In genomic region chr7:59322759-59323158, GRCm38 (mm10) we compare ENCODE assay signal across 25 mouse cellular contexts.
A peak's percentile ranks its signal among the peaks of the same experiment; 100 is the strongest.
DNase-seq lines count a peak whose midpoint lies in the region; ATAC-seq and TF ChIP-seq lines count a peak whose summit lies in the region.
"Had no signal": no experiment of that assay in that cellular context is flagged by ENCODE, and none has a peak within 500 bp of the region (broad histone marks: within the 10 kb centered on the region; RNA-seq: fewer than 3 reads in every experiment).

No protein-coding gene starts in this region.

- intact Hi-C loops in gastrocnemius, postnatal 14 days (cut with DNase I; ENCODE audit: low total_unique reads): no loop called here
- intact Hi-C loops in gastrocnemius, adult 2 months (cut with DNase I): no loop called here

- no peak overlapping the region for H3K4me3 ChIP-seq in G1E (ENCODE audit: low read depth, low read length)
- H3K4me3 ChIP-seq in gastrocnemius, adult 2 months: no peak overlapping the region
- H3K4me3 ChIP-seq: embryonic facial prominence, embryonic 10.5 days; embryonic facial prominence, embryonic 13.5 days; erythroblast, embryonic 14.5 days; forebrain, embryonic 13.5 days; hindbrain, embryonic 13.5 days had no signal

- no peak overlapping the region for H3K27ac ChIP-seq in gastrocnemius, adult 2 months
- H3K27ac ChIP-seq: embryonic facial prominence, embryonic 10.5 days; embryonic facial prominence, embryonic 13.5 days; forebrain, embryonic 13.5 days; hindbrain, embryonic 13.5 days had no signal

- no peaks in the 10 kb centered on the region for H3K4me1 ChIP-seq in G1E (ENCODE audit: insufficient read depth, low read depth, low read length)
- H3K4me1 ChIP-seq: embryonic facial prominence, embryonic 10.5 days; embryonic facial prominence, embryonic 13.5 days; forebrain, embryonic 13.5 days; hindbrain, embryonic 13.5 days had no signal

- no peaks in the 10 kb centered on the region for H3K36me3 ChIP-seq in G1E (replicated peaks)
- H3K36me3 ChIP-seq: embryonic facial prominence, embryonic 10.5 days; embryonic facial prominence, embryonic 13.5 days; hindbrain, embryonic 13.5 days had no signal

- peak; percentile 40; the same call in 1 of the 2 replicates for ATAC-seq in G1E (ENCODE audit: extremely low read depth, insufficient number of reproducible peaks, low FRiP score, poor library complexity, severe bottlenecking)
- ATAC-seq in megakaryocyte, adult 5-6 weeks (ENCODE audit: poor library complexity, severe bottlenecking): peak; percentile 35; the same call in 1 of the 2 replicates
- ATAC-seq: CD4-positive, CD25-positive, alpha-beta regulatory T cell, adult 4 months; forebrain, embryonic 13.5 days; forebrain, embryonic 16.5 days; hindbrain, embryonic 16.5 days; intestine, embryonic 16.5 days had no signal

- H3K27me3 ChIP-seq in G1E (ENCODE audit: insufficient read depth, low read length): no peaks in the 10 kb centered on the region
- H3K27me3 ChIP-seq: embryonic facial prominence, embryonic 13.5 days; forebrain, embryonic 13.5 days; hindbrain, embryonic 13.5 days had no signal

- DNase-seq in G1E (ENCODE audit: low spot score): no peak
- peak; percentile 4 for DNase-seq in c-Kit-positive CD71-negative TER-119-negative erythroid progenitor cells, embryonic 14.5 days (ENCODE audit: low read depth)
- DNase-seq in gastrocnemius, postnatal 14 days: no peak
- DNase-seq in gastrocnemius, adult 2 months: no peak
- DNase-seq in embryo, embryonic 10.5 days (ENCODE audit: low spot score): no peak
- DNase-seq: adrenal gland, adult 2 months; adrenal gland, postnatal 25 days; cerebellum, adult 18-20 months; cerebellum, adult 9-10 months; cerebellum, postnatal 14 days; embryo, embryonic 11 days; gastrocnemius, postnatal 36 days; heart, adult 11 months; kidney, adult 18-20 months; kidney, adult 9 months had no signal

- no peaks in the 10 kb centered on the region for H3K9me3 ChIP-seq in G1E (replicated peaks)
- H3K9me3 ChIP-seq: embryonic facial prominence, embryonic 10.5 days; embryonic facial prominence, embryonic 13.5 days; forebrain, embryonic 13.5 days; hindbrain, embryonic 13.5 days had no signal

- no peak for TF ChIP-seq CTCF in G1E (IDR thresholded peaks at IDR 0.05; ENCODE audit: low read depth, low read length)
- no peak for TF ChIP-seq CTCF in gastrocnemius, adult 2 months (IDR thresholded peaks at IDR 0.05)
